Mouse (Mus musculus): Measurements from ENCODE around the gene Sult6b2. TPM values are rescaled to one million over a fixed set of nuclear protein-coding genes. Genes with fewer than 3 reads are reported as not detected.
A peak's percentile ranks its signal among the peaks of the same experiment; 100 is the strongest.

Gene Sult6b2
- polyA plus RNA-seq, 1 experiment from 2014 or later = 0.09 TPM

DNA sequence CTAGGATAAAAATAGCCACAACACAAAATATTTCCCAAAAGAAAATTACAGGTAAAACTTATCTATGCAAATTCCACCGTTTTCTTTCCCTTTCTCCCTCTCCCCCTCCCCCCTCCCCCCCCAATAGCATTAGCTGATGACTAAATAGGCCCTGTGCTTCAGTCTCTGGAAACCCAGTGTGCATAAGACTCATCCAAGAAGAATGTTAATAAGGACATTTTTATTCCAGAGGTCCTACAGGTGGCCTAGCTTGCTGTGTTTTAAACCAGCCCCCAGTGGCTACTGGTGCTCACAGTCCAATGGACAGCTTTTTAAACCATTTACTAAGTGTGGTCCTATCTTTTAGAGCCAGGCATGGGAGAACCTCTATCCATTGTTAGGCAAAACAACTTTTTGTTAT lies 6.3 kb downstream of the Sult6b2 start:
- Histone ChIP-seq H3K4me1 (ENCODE audit: control insufficient read depth in 2 of 2, insufficient read depth in 2 of 2, low read length in 2 of 2) (no peaks in the 10 kb centered on the region; a peak in 1 of 4 replicates), H3K4me3 (ENCODE audit: control insufficient read depth in 1 of 2, insufficient read depth in 1 of 2, low read depth in 1 of 2, low read length in 2 of 2) (no peak overlapping the region), H3K36me3 (ENCODE audit: control insufficient read depth, insufficient read depth, low read length) (no peaks in the 10 kb centered on the region), H3K27me3 (ENCODE audit: control insufficient read depth, insufficient read depth, low read length) (no peaks in the 10 kb centered on the region), H3K4me2 (ENCODE audit: low read length) (no peak overlapping the region), H3K9ac (ENCODE audit: low read length) (no peak overlapping the region), H3K27ac (replicated peaks in 1 of 2; ENCODE audit: control insufficient read depth in 1 of 2, insufficient read depth in 1 of 2, low read depth in 2 of 2, low read length in 2 of 2) (no peak overlapping the region), H3K9me3 (ENCODE audit: control insufficient read depth, low read length) (no peaks in the 10 kb centered on the region)
- WGBS = 76% methylated on average over 1 of the region's 1 CpGs
- ATAC-seq (ENCODE audit: insufficient number of reproducible peaks, insufficient read depth, low FRiP score, low read depth) = no peak

DNA sequence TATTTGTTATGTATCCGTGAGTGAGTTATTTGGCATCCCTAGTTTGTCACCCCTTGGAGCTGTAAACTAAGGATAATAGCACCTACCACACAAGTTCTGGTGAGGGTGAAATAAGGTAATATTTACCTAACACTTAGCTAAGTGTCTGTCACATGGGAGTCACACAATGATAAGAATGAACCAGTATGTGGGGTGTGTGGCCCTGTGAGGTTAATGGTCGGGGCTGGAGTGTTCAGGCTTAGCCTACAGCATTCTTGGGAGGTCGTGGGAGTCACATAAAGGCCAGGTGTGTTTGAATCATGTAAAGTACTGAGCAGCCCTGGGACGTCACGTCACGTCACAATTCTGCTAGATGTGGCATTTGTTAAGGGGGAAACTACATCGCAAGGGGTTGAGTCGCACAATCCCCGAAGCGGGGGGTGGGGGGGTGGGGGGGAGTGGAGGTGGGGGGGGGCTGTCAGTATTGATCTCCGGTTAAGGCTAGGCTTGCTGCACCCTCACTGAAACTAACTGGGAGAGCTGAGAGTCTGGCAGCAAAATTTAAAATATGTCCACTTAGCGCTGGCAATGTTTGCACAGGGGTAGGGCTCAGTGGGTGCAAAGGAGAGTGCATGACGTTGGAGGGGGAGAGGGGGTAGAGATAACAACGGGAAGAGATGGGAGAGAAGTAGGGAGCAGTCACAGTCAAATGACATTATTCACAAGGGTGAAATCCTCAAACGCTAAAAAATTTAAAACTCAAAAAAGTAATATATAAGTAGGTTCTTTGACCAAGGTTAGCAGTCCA lies 8.5 kb downstream of the Sult6b2 start:
- Histone ChIP-seq H3K36me3 (ENCODE audit: control insufficient read depth, insufficient read depth, low read length) (no peaks in the 10 kb centered on the region), H3K9me3 (ENCODE audit: control insufficient read depth, low read length) (no peaks in the 10 kb centered on the region), H3K4me3 (ENCODE audit: control insufficient read depth in 1 of 2, insufficient read depth in 1 of 2, low read depth in 1 of 2, low read length in 2 of 2) (no peak overlapping the region), H3K27me3 (ENCODE audit: control insufficient read depth, insufficient read depth, low read length) (no peaks in the 10 kb centered on the region), H3K4me2 (ENCODE audit: low read length) (no peak overlapping the region), H3K4me1 (ENCODE audit: control insufficient read depth in 2 of 2, insufficient read depth in 2 of 2, low read length in 2 of 2) (peaks cover 3 to 4% of the 10 kb centered on the region in 2 experiments; a peak in 2 of 4 replicates), H3K27ac (replicated peaks in 1 of 2; ENCODE audit: control insufficient read depth in 1 of 2, insufficient read depth in 1 of 2, low read depth in 2 of 2, low read length in 2 of 2) (no peak overlapping the region), H3K9ac (ENCODE audit: low read length) (no peak overlapping the region)
- 68% methylated on average over 15 of the region's 15 CpGs for WGBS
- no peak for ATAC-seq (ENCODE audit: insufficient number of reproducible peaks, insufficient read depth, low FRiP score, low read depth)

DNA sequence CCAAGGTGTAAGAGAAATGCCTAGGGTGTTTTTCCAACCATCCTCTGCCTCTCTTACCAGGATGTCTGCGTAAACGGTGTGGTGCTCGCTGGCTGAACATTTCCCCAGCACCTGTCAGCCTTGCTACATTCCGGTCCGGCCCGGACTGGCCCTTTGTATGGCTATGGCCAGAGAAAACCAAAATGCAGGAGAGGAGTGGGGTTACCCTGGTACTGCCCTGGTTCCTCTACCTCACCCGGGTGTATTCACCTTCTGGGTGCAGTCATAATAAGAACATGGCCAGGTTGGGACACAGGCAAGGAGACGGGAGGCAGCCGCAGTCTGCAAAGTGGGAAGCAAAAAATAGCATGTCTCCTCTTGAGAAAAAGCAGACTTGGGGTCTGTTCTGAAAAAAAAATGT lies 9.2 kb downstream of the Sult6b2 start:
- Histone ChIP-seq H3K27me3 (ENCODE audit: control insufficient read depth, insufficient read depth, low read length) (no peaks in the 10 kb centered on the region), H3K9me3 (ENCODE audit: control insufficient read depth, low read length) (no peaks in the 10 kb centered on the region), H3K27ac (replicated peaks in 1 of 2; ENCODE audit: control insufficient read depth in 1 of 2, insufficient read depth in 1 of 2, low read depth in 2 of 2, low read length in 2 of 2) (no peak overlapping the region), H3K4me3 (ENCODE audit: control insufficient read depth in 1 of 2, insufficient read depth in 1 of 2, low read depth in 1 of 2, low read length in 2 of 2) (no peak overlapping the region), H3K36me3 (ENCODE audit: control insufficient read depth, insufficient read depth, low read length) (no peaks in the 10 kb centered on the region), H3K4me2 (ENCODE audit: low read length) (no peak overlapping the region), H3K9ac (ENCODE audit: low read length) (no peak overlapping the region), H3K4me1 (ENCODE audit: control insufficient read depth in 2 of 2, insufficient read depth in 2 of 2, low read length in 2 of 2) (peaks cover 3 to 4% of the 10 kb centered on the region in 2 experiments; a peak in 2 of 4 replicates)
- WGBS = 72% methylated on average over 9 of the region's 9 CpGs
- ATAC-seq (ENCODE audit: insufficient number of reproducible peaks, insufficient read depth, low FRiP score, low read depth) = no peak

DNA sequence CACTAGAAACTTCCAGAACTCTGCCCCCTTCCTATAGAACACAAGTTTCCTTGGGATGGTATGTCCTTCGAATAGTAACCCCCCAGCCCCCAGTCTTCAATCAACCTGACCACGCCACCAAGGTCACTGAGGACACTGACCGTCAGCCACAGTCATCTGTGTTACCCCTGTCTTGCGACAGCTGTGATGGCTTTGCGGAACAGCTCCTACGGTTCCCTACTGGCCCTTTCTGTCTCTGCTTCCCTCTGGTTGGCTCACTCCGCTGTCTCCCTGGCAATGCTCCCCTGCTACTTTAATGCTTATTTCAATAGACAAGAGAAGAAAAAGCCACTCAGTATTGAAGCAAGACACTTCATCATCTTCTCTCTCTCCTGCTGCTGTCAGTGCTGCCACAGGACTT lies 10.8 kb downstream of the Sult6b2 start:
- no peaks in the 10 kb centered on the region for H3K27me3 ChIP-seq (ENCODE audit: control insufficient read depth, insufficient read depth, low read length)
- H3K4me3 ChIP-seq (ENCODE audit: control insufficient read depth in 1 of 2, insufficient read depth in 1 of 2, low read depth in 1 of 2, low read length in 2 of 2) = no peak overlapping the region
- ATAC-seq (ENCODE audit: insufficient number of reproducible peaks, insufficient read depth, low FRiP score, low read depth) = no peak
- no peak overlapping the region for H3K4me2 ChIP-seq (ENCODE audit: low read length)
- peaks cover 3 to 4% of the 10 kb centered on the region in 2 experiments; a peak in 2 of 4 replicates for H3K4me1 ChIP-seq (ENCODE audit: control insufficient read depth in 2 of 2, insufficient read depth in 2 of 2, low read length in 2 of 2)
- H3K27ac ChIP-seq (replicated peaks in 1 of 2; ENCODE audit: control insufficient read depth in 1 of 2, insufficient read depth in 1 of 2, low read depth in 2 of 2, low read length in 2 of 2) = no peak overlapping the region
- no peak overlapping the region for H3K9ac ChIP-seq (ENCODE audit: low read length)
- H3K36me3 ChIP-seq (ENCODE audit: control insufficient read depth, insufficient read depth, low read length) = no peaks in the 10 kb centered on the region
- WGBS = 29% methylated on average over 7 of the region's 7 CpGs
- no peaks in the 10 kb centered on the region; the same call in 1 of the 2 replicates for H3K9me3 ChIP-seq (ENCODE audit: control insufficient read depth, low read length)

DNA sequence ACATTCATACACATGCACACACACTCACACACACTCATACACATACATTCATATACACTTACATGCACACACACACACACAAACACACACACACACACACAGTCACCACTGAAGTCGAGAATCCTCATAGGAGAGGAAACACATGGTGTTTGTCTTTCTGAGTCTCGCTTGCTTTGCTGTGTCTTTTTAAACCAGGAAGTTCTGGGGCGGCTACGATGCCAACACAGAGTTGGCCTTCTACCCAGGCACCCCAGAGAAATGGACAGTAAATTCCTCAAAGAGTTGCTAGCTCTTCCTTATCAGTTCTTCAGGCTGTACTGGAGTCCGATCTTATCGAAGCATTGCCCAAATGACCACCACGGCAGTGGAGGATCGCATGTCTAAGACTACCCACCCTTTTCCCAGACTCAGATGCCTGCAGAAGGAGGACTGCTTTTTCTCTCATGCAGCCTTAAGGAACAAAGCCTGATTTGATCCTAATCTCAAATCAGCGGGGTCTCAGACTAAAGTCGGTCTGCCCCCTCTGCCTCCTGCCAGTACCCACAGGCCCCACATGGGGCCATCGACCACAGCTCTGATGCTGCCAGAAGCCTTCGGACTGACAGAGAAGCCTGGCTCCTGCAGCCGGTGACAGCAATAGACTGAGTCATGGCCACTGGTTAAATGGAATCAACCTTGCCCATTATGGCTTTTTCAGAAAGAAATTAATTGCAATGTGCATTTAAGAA lies 11.9 kb downstream of the Sult6b2 start:
- ATAC-seq (ENCODE audit: insufficient number of reproducible peaks, insufficient read depth, low FRiP score, low read depth) = no peak
- no peaks in the 10 kb centered on the region; the same call in 1 of the 2 replicates for H3K9me3 ChIP-seq (ENCODE audit: control insufficient read depth, low read length)
- WGBS = 25% methylated on average over 13 of the region's 13 CpGs
- H3K4me3 ChIP-seq (ENCODE audit: control insufficient read depth in 1 of 2, insufficient read depth in 1 of 2, low read depth in 1 of 2, low read length in 2 of 2) = no peak overlapping the region
- H3K4me1 ChIP-seq (ENCODE audit: control insufficient read depth in 2 of 2, insufficient read depth in 2 of 2, low read length in 2 of 2) = peaks cover 3 to 4% of the 10 kb centered on the region in 2 experiments; a peak in 2 of 4 replicates
- no peak overlapping the region for H3K9ac ChIP-seq (ENCODE audit: low read length)
- no peaks in the 10 kb centered on the region for H3K36me3 ChIP-seq (ENCODE audit: control insufficient read depth, insufficient read depth, low read length)
- no peaks in the 10 kb centered on the region for H3K27me3 ChIP-seq (ENCODE audit: control insufficient read depth, insufficient read depth, low read length)
- no peak overlapping the region for H3K27ac ChIP-seq (replicated peaks in 1 of 2; ENCODE audit: control insufficient read depth in 1 of 2, insufficient read depth in 1 of 2, low read depth in 2 of 2, low read length in 2 of 2)
- H3K4me2 ChIP-seq (ENCODE audit: low read length) = peak overlapping the region; percentile 23; the same call in 1 of the 2 replicates

DNA sequence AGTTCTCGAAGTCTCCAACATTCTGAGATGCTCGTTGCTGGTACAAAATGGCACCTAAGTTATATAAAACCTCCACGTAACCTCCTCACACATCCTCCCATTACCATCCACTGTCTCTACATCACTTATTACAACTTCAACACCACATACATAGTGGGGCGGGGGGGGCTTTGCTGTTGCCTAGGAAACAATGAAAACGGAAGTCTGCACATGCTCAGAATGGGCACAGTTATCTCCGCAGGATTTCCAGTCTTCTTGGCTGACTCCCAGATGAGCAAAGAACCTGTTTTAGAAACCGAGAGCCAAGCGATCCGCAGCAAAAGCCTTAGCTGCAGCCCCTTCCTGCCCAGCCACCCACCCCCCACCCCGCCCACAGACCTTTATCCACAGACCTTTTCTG lies 14.6 kb downstream of the Sult6b2 start:
- ATAC-seq (ENCODE audit: insufficient number of reproducible peaks, insufficient read depth, low FRiP score, low read depth) = no peak
- no peak overlapping the region for H3K4me3 ChIP-seq (ENCODE audit: control insufficient read depth in 1 of 2, insufficient read depth in 1 of 2, low read depth in 1 of 2, low read length in 2 of 2)

DNA sequence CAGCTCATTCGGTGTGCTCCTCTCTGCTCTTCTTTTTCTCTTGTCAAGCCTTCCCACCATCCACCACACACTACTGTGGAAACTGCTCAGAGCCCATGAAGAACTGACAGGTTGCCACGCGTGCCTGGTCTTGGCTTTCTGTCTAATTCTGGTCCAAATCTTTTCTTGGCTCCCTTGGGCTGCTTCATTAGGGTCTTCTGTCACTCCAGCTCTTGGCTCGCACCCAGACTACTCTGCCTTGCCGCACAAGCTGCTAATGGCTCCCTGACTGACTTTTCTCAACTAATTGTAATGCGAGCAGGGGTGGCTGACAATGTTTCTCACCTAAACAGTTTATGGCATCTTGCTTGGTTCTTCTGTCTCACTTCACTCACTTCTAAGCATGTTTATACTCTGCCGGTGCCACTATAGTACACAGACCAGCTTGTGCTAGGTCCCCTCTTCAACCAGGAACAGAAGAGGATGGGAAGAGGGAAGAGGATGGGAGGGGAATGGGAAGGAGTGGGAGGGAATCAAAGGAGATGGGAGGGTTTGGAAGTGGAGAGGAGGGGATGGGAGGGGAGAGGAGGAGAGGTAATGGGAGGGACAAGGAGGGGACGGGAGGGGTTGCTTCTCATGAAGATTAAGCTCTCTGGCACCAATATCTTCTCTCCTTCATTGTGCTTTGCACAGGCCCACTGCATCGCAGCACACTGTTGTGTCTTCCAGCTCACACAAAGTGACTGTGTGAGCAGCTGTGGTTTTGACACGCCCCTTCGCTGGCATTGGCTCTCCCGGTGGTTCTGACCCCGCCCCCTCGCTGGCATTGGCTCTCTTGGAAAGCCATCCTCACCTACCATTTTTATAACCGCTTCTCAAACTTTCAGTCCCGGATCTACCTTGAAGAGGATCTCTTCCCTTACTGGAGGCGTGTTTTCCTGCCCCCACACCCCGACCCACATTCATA lies 16.0 kb downstream of the Sult6b2 start:
- no peak for ATAC-seq (ENCODE audit: insufficient number of reproducible peaks, insufficient read depth, low FRiP score, low read depth)
- 0 out of 2 replicates have a peak overlapping the region, but pooled peaks have one; percentile 18 for H3K4me2 ChIP-seq (ENCODE audit: low read length)
- no peaks in the 10 kb centered on the region for H3K36me3 ChIP-seq (ENCODE audit: control insufficient read depth, insufficient read depth, low read length)
- no peak overlapping the region for H3K9ac ChIP-seq (ENCODE audit: low read length)
- H3K4me1 ChIP-seq (ENCODE audit: control insufficient read depth in 2 of 2, insufficient read depth in 2 of 2, low read length in 2 of 2) = peaks cover 3 to 4% of the 10 kb centered on the region in 2 experiments; a peak in 1 of 4 replicates
- no peak overlapping the region for H3K4me3 ChIP-seq (ENCODE audit: control insufficient read depth in 1 of 2, insufficient read depth in 1 of 2, low read depth in 1 of 2, low read length in 2 of 2)
- no peaks in the 10 kb centered on the region; the same call in 1 of the 2 replicates for H3K9me3 ChIP-seq (ENCODE audit: control insufficient read depth, low read length)
- no peaks in the 10 kb centered on the region for H3K27me3 ChIP-seq (ENCODE audit: control insufficient read depth, insufficient read depth, low read length)
- no peak overlapping the region for H3K27ac ChIP-seq (replicated peaks in 1 of 2; ENCODE audit: control insufficient read depth in 1 of 2, insufficient read depth in 1 of 2, low read depth in 2 of 2, low read length in 2 of 2)
- 48% methylated on average over 18 of the region's 18 CpGs for WGBS

More for the DNA sequence above, 14.6 kb downstream of the Sult6b2 start:
- Histone ChIP-seq H3K27me3 (ENCODE audit: control insufficient read depth, insufficient read depth, low read length) (no peaks in the 10 kb centered on the region), H3K27ac (replicated peaks in 1 of 2; ENCODE audit: control insufficient read depth in 1 of 2, insufficient read depth in 1 of 2, low read depth in 2 of 2, low read length in 2 of 2) (no peak overlapping the region), H3K4me1 (ENCODE audit: control insufficient read depth in 2 of 2, insufficient read depth in 2 of 2, low read length in 2 of 2) (peaks cover 3 to 4% of the 10 kb centered on the region in 2 experiments; a peak in 1 of 4 replicates), H3K36me3 (ENCODE audit: control insufficient read depth, insufficient read depth, low read length) (no peaks in the 10 kb centered on the region), H3K4me2 (ENCODE audit: low read length) (no peak overlapping the region), H3K9me3 (ENCODE audit: control insufficient read depth, low read length) (no peaks in the 10 kb centered on the region; the same call in 1 of the 2 replicates), H3K9ac (ENCODE audit: low read length) (no peak overlapping the region)
- 79% methylated on average over 10 of the region's 10 CpGs for WGBS

Data from heart, embryonic 14.5 days (tissue).